Comparison of ENCODE assay signal across 21 mouse cellular contexts in the genomic region with DNA sequence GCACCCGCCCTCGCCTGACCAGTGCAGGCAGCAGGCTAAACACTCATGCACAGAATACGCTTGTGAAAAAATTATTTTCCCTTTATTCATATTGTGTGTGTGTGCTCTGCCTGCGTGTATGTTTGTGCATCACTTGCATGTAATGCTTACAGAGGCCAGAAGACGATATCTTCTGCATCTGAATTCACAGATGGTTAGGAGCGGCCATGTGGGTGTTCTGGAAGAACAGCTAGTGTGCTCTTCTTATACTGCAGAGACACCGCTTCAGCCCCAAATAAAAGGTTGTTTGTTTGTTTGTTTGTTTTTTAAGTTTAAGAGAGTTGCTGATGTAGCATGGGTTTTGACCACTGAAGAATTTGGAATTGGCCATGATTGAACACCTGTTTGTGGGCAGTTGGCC. TPM values are rescaled to one million over a fixed set of nuclear protein-coding genes. Genes with fewer than 3 reads are reported as not detected.
DNase-seq lines count a peak whose midpoint lies in the region; ATAC-seq lines count a peak whose summit lies in the region.
"Had no signal": no experiment of that assay in that cellular context is flagged by ENCODE, and none has a peak within 500 bp of the region (broad histone marks: within the 10 kb centered on the region; RNA-seq: fewer than 3 reads in every experiment).

No protein-coding gene starts in this region.

- no peak for ATAC-seq in heart, embryonic 13.5 days (ENCODE audit: extremely low read depth, insufficient number of reproducible peaks, low FRiP score, low TSS enrichment)
- no peak for ATAC-seq in megakaryocyte, adult 5-6 weeks (ENCODE audit: poor library complexity, severe bottlenecking)
- ATAC-seq in liver, embryonic 13.5 days (ENCODE audit: low read depth), result no peak
- no peak for ATAC-seq in midbrain, embryonic 16.5 days
- ATAC-seq: forebrain, embryonic 16.5 days; midbrain, embryonic 15.5 days had no signal

- H3K4me1 ChIP-seq in heart, embryonic 13.5 days, result peaks cover 65% of the 10 kb centered on the region
- peaks cover 89% of the 10 kb centered on the region for H3K4me1 ChIP-seq in megakaryocyte, embryonic 14.5 days
- H3K4me1 ChIP-seq in liver, embryonic 13.5 days (replicated peaks), result peaks cover 90% of the 10 kb centered on the region
- H3K4me1 ChIP-seq in midbrain, embryonic 16.5 days (ENCODE audit: control insufficient read depth, insufficient read depth, low read length), result no peaks in the 10 kb centered on the region

- 89% methylated on average over 7 of the region's 7 CpGs for WGBS in heart, embryonic 13.5 days
- 48% methylated on average over 7 of the region's 7 CpGs for WGBS in liver, embryonic 13.5 days (ENCODE audit: insufficient replicate concordance)
- 93% methylated on average over 7 of the region's 7 CpGs for WGBS in midbrain, embryonic 16.5 days

- H3K27me3 ChIP-seq in heart, embryonic 13.5 days (replicated peaks), result no peaks in the 10 kb centered on the region
- H3K27me3 ChIP-seq in megakaryocyte, embryonic 14.5 days (replicated peaks), result no peaks in the 10 kb centered on the region
- no peaks in the 10 kb centered on the region for H3K27me3 ChIP-seq in liver, embryonic 13.5 days
- no peaks in the 10 kb centered on the region for H3K27me3 ChIP-seq in midbrain, embryonic 16.5 days (ENCODE audit: control insufficient read depth, insufficient read depth, low read depth, low read length)
- H3K27me3 ChIP-seq: embryonic facial prominence, embryonic 15.5 days; heart, embryonic 15.5 days; lung, embryonic 15.5 days; midbrain, embryonic 15.5 days; neural tube, embryonic 15.5 days; stomach, embryonic 15.5 days had no signal

- H3K9ac ChIP-seq in heart, embryonic 13.5 days, result no peak overlapping the region
- H3K9ac ChIP-seq in liver, embryonic 13.5 days, result no peak overlapping the region; the same call in 1 of the 2 replicates
- no peak overlapping the region for H3K9ac ChIP-seq in midbrain, embryonic 16.5 days (ENCODE audit: low read depth, low read length)
- H3K9ac ChIP-seq: embryonic facial prominence, embryonic 15.5 days; heart, embryonic 15.5 days; lung, embryonic 15.5 days; midbrain, embryonic 15.5 days; neural tube, embryonic 15.5 days; stomach, embryonic 15.5 days had no signal

- H3K4me2 ChIP-seq in heart, embryonic 13.5 days, result no peak overlapping the region
- peak overlapping the region; percentile 17; the same call in 1 of the 2 replicates for H3K4me2 ChIP-seq in liver, embryonic 13.5 days
- no peak overlapping the region for H3K4me2 ChIP-seq in midbrain, embryonic 16.5 days (ENCODE audit: low read length)
- H3K4me2 ChIP-seq: embryonic facial prominence, embryonic 15.5 days; heart, embryonic 15.5 days; lung, embryonic 15.5 days; midbrain, embryonic 15.5 days; neural tube, embryonic 15.5 days; stomach, embryonic 15.5 days had no signal

- DNase-seq in heart, adult 18-20 months, result no peak
- no peak for DNase-seq in liver, embryonic 13.5 days
- no peak for DNase-seq in testis, postnatal 14 days (ENCODE audit: low spot score)
- DNase-seq: adrenal gland, postnatal 10 days; cerebellum, adult 11-12 months; cerebellum, postnatal 36 days; heart, postnatal 4 days; kidney, adult 18-20 months; kidney, postnatal 10 days; thymus, adult 2 months had no signal

- H3K27ac ChIP-seq in heart, embryonic 13.5 days (replicated peaks), result peak overlapping the region; percentile 53; the same call in 1 of the 2 replicates
- peak overlapping the region; percentile 60 for H3K27ac ChIP-seq in liver, embryonic 13.5 days
- H3K27ac ChIP-seq in midbrain, embryonic 16.5 days (ENCODE audit: low read length), result no peak overlapping the region
- H3K27ac ChIP-seq: embryonic facial prominence, embryonic 15.5 days; lung, embryonic 15.5 days; midbrain, embryonic 15.5 days; neural tube, embryonic 15.5 days; stomach, embryonic 15.5 days had no signal

- peaks cover 3% of the 10 kb centered on the region; the same call in 1 of the 2 replicates for H3K36me3 ChIP-seq in heart, embryonic 13.5 days
- H3K36me3 ChIP-seq in megakaryocyte, embryonic 14.5 days (replicated peaks; ENCODE audit: low read length), result peaks cover 6% of the 10 kb centered on the region
- peaks cover 6% of the 10 kb centered on the region; the same call in 1 of the 2 replicates for H3K36me3 ChIP-seq in liver, embryonic 13.5 days
- no peaks in the 10 kb centered on the region for H3K36me3 ChIP-seq in midbrain, embryonic 16.5 days (ENCODE audit: control insufficient read depth, insufficient read depth, low read length)
- H3K36me3 ChIP-seq: embryonic facial prominence, embryonic 15.5 days; heart, embryonic 15.5 days; midbrain, embryonic 15.5 days; neural tube, embryonic 15.5 days; stomach, embryonic 15.5 days had no signal

- H3K4me3 ChIP-seq in heart, embryonic 13.5 days, result no peak overlapping the region
- H3K4me3 ChIP-seq in megakaryocyte, embryonic 14.5 days (replicated peaks), result peak overlapping the region; percentile 46
- no peak overlapping the region for H3K4me3 ChIP-seq in liver, embryonic 13.5 days (replicated peaks)
- H3K4me3 ChIP-seq in midbrain, embryonic 16.5 days (ENCODE audit: low read depth, low read length), result no peak overlapping the region
- H3K4me3 ChIP-seq: embryonic facial prominence, embryonic 15.5 days; heart, embryonic 15.5 days; lung, embryonic 15.5 days; midbrain, embryonic 15.5 days; neural tube, embryonic 15.5 days; stomach, embryonic 15.5 days had no signal

- H3K9me3 ChIP-seq in heart, embryonic 13.5 days, result no peaks in the 10 kb centered on the region
- H3K9me3 ChIP-seq in megakaryocyte, embryonic 14.5 days, result no peaks in the 10 kb centered on the region
- no peaks in the 10 kb centered on the region for H3K9me3 ChIP-seq in liver, embryonic 13.5 days (replicated peaks)
- no peaks in the 10 kb centered on the region for H3K9me3 ChIP-seq in midbrain, embryonic 16.5 days (replicated peaks; ENCODE audit: control insufficient read depth, low read length, poor library complexity, severe bottlenecking)
- H3K9me3 ChIP-seq: embryonic facial prominence, embryonic 15.5 days; heart, embryonic 15.5 days; lung, embryonic 15.5 days; midbrain, embryonic 15.5 days; neural tube, embryonic 15.5 days; stomach, embryonic 15.5 days had no signal

RNA-seq across cellular contexts. Expression of gene Zzz3, which starts 10.1 kb away (rescaled TPM):
- polyA plus RNA-seq in heart, embryonic 13.5 days (2015; fragmentation: Nextera tagmentation; extraction: Ambion mirVana), result 29.5 and 31.0 TPM in 2 replicates
- total RNA-seq in heart, adult 18-20 months (2021), result 10 to 100 TPM; 20.3 to 23.4 TPM
- polyA plus RNA-seq in megakaryocyte, embryonic 14.5 days (2012; ENCODE audit: insufficient read depth, low replicate concordance), result 2.3 and 3.9 TPM in 2 replicates
- total RNA-seq in megakaryocyte, adult 5-6 weeks (2015), result 28.2 and 34.0 TPM in 2 replicates
- 47.8 and 48.3 TPM in 2 replicates for total RNA-seq in megakaryocyte, adult 5-6 weeks (2017)
- 16.3 and 21.2 TPM in 2 replicates for polyA plus RNA-seq in liver, embryonic 13.5 days (2015; fragmentation: Nextera tagmentation; extraction: Ambion mirVana)
- polyA plus RNA-seq in midbrain, embryonic 16.5 days (2015; fragmentation: Nextera tagmentation; extraction: Ambion mirVana), result 27.1 and 32.9 TPM in 2 replicates

RNA-seq across cellular contexts. Expression of gene Usp33, which starts 59.1 kb away (rescaled TPM):
- polyA plus RNA-seq in heart, embryonic 13.5 days (2015; fragmentation: Nextera tagmentation; extraction: Ambion mirVana), result 25.5 and 28.2 TPM in 2 replicates
- 10 to 100 TPM; 22.2 to 24.3 TPM for total RNA-seq in heart, adult 18-20 months (2021)
- 2.2 TPM in 1 of 2 replicates, not detected in the other for polyA plus RNA-seq in megakaryocyte, embryonic 14.5 days (2012; ENCODE audit: insufficient read depth, low replicate concordance)
- 42.8 and 46.4 TPM in 2 replicates for total RNA-seq in megakaryocyte, adult 5-6 weeks (2015)
- 77.7 and 78.4 TPM in 2 replicates for total RNA-seq in megakaryocyte, adult 5-6 weeks (2017)
- polyA plus RNA-seq in liver, embryonic 13.5 days (2015; fragmentation: Nextera tagmentation; extraction: Ambion mirVana), result 19.5 and 28.1 TPM in 2 replicates
- polyA plus RNA-seq in midbrain, embryonic 16.5 days (2015; fragmentation: Nextera tagmentation; extraction: Ambion mirVana), result 99.6 and 102 TPM in 2 replicates
